Mouse (Mus musculus) bone marrow, adult 2 months (tissue): ENCODE data around the gene Jade2.

Source experiments
- CTCF ChIP-seq: fragments of 200-500 bp; IDR thresholded peaks from 2 replicates; pipeline ENCODE4 v1.5.1; 2011; ENCODE audit warnings: low read length, control low read depth; ENCODE audit not compliant: control insufficient read depth, insufficient read depth
- POLR2A ChIP-seq: fragments of 200-500 bp; IDR thresholded peaks from 2 replicates; pipeline ENCODE4 v1.6.1; 2011; ENCODE audit warnings: low read depth, mild to moderate bottlenecking, control low read depth, low read length, borderline replicate concordance; ENCODE audit not compliant: control insufficient read depth

DNA sequence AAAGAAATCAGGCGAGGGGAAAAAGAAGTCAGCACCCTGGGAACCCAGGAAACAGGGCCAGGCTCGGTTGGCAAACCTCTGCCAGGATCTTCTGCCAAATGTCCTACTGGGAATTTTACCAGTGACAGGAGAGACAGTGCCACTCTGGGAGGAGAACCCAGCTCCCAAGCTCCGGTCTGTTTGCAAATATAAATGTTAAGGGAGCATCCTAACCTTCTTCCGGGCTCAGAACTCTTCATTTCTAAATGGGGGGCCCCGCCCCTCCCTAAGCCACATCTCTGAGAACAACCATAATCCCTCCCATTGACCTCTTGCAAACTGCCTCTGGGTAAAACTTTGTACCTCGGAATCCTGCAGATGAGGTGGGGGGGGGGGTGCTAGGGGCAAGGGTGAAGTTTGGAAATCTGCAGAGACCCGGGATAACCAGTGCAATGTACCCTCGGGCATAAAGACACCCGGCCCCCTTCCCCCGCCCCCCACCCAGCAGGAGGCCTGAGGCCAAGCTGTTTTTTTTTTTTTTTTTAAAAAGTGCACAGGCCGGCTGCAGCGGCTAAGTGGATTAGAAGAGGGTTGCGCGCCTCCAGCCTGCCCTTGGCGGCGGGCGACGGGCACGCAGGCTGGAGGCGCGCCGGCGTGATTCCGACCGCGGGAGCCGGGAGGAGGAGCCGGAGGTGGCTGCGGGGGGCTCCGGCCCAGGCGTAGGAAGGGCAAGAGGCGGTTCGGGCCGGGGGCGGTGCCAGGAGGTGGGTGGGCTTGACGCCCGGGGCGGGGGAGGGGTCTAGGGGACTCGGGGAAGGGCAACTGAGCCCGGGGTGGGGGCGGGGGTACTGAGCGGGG, 2.3 kb downstream of the Jade2 start:
- TF ChIP-seq CTCF (peak; percentile 50; the same call in 1 of the 2 replicates), POLR2A (0 out of 2 replicates have a peak, but pooled peaks have one; percentile 15)
